Mouse (Mus musculus) G1E (cell line): ENCODE data around the gene Fam189b. TPM values are rescaled to one million over a fixed set of nuclear protein-coding genes. Genes with fewer than 3 reads are reported as not detected.

ENCODE experiments used
- ATAC-seq: 2 replicates; pipeline ENCODE4 v1.8.0; 2016; ENCODE audit warnings: mild to moderate bottlenecking; ENCODE audit not compliant: insufficient number of reproducible peaks, poor library complexity, low FRiP score, severe bottlenecking; ENCODE audit errors: extremely low read depth
- DNase-seq: peaks from one replicate; pipeline ENCODE4 v3.0.0; 2012; ENCODE audit warnings: low spot score
- H3K27me3 ChIP-seq: 2 replicates; pipeline ENCODE4 v1.6.1; 2012; ENCODE audit warnings: mild to moderate bottlenecking, low read length, inconsistent platforms; ENCODE audit not compliant: insufficient read depth
- H3K36me3 ChIP-seq: replicated peaks from 2 replicates; pipeline ENCODE3; 2012; ENCODE audit warnings: mild to moderate bottlenecking, inconsistent platforms
- H3K4me1 ChIP-seq: 2 replicates; pipeline ENCODE4 v1.6.1; 2012; ENCODE audit warnings: low read depth, low read length, inconsistent platforms, mixed read lengths; ENCODE audit not compliant: insufficient read depth
- H3K4me3 ChIP-seq: 2 replicates; pipeline ENCODE4 v1.5.1; 2012; ENCODE audit warnings: low read depth, mild to moderate bottlenecking, inconsistent platforms, low read length, moderate library complexity, mixed read lengths
- H3K9me3 ChIP-seq: replicated peaks from 2 replicates; pipeline ENCODE4 v1.6.1; 2012; ENCODE audit warnings: inconsistent platforms
- CTCF ChIP-seq: IDR thresholded peaks from 2 replicates; pipeline ENCODE4 v1.5.1; 2012; ENCODE audit warnings: low read depth, low read length, inconsistent platforms, mixed read lengths
- GATA1 ChIP-seq: IDR thresholded peaks from 2 replicates; pipeline ENCODE4 v1.6.1; 2012; ENCODE audit warnings: borderline replicate concordance, low read length, inconsistent platforms, mixed read lengths
- GATA2 ChIP-seq: IDR thresholded peaks from 2 replicates; pipeline ENCODE4 v1.6.1; 2012; ENCODE audit warnings: low read depth, low read length, inconsistent platforms, borderline replicate concordance
- POLR2AphosphoS5 ChIP-seq: IDR thresholded peaks from 2 replicates; pipeline ENCODE4 v1.6.1; 2012; ENCODE audit warnings: low read depth, low read length, inconsistent platforms; ENCODE audit not compliant: insufficient replicate concordance
- TAL1 ChIP-seq: conservative IDR thresholded peaks from 2 replicates; pipeline ENCODE4 v1.6.1; 2012; ENCODE audit warnings: low read depth, low read length, inconsistent platforms, mixed read lengths
- polyA plus RNA-seq: library from polyadenylated mRNA; stranded (reverse); fragments of >175 nt; gene quantifications from 2 replicates; pipeline ENCODE4 v1.2.3, GENCODE M21; 2012
- total RNA-seq, 2 experiments: library from RNA; stranded (forward) in 1 of 2; stranded (reverse) in 1 of 2; fragments of 200-1000 nt in 1 of 2; fragments of >200 nt in 1 of 2; fragmentation: Nextera tagmentation in 1 of 2; gene quantifications; 2 replicates each; pipeline ENCODE4 v1.2.3; 2014 to 2017

Gene Fam189b
- total and polyA plus RNA-seq, 3 experiments = 1.1 to 11.9 (median 3.5) TPM

GRCm38 (mm10) chr3:89164506-89165267 is 18.3 kb upstream of the Fam189b start, which contains the start of gene Clk2:
Clk2 (plus strand) TSS chr3:89164795.
- Histone ChIP-seq H3K36me3 (peaks cover 39% of the 10 kb centered on the region), H3K9me3 (no peaks in the 10 kb centered on the region), H3K27me3 (no peaks in the 10 kb centered on the region), H3K4me1 (peaks cover 51% of the 10 kb centered on the region), H3K4me3 (peak within 1 kb of the TSS; percentile 89)
- TF ChIP-seq GATA2 (no peak), CTCF (no peak), TAL1 (no peak), GATA1 (no peak), POLR2AphosphoS5 (no peak)
- ATAC-seq (peak; percentile 83), DNase-seq (peak; percentile 96)

- ATAC-seq (no peak), DNase-seq (no peak)
- Histone ChIP-seq H3K4me1 (peaks cover 48% of the 10 kb centered on the region), H3K27me3 (no peaks in the 10 kb centered on the region), H3K36me3 (peaks cover 46% of the 10 kb centered on the region), H3K4me3 (peak overlapping the region; percentile 89), H3K9me3 (no peaks in the 10 kb centered on the region)
- TF ChIP-seq GATA2 (no peak), CTCF (no peak), TAL1 (no peak), POLR2AphosphoS5 (no peak), GATA1 (no peak)
These were observed 17.6 kb upstream of the Fam189b start for GRCm38 (mm10) chr3:89165268-89165870.

- Histone ChIP-seq H3K27me3 (no peaks in the 10 kb centered on the region), H3K4me3 (peak overlapping the region; percentile 56; the same call in 1 of the 2 replicates), H3K4me1 (peaks cover 45% of the 10 kb centered on the region), H3K36me3 (peaks cover 60% of the 10 kb centered on the region), H3K9me3 (no peaks in the 10 kb centered on the region)
- DNase-seq (no peak), ATAC-seq (no peak)
- TF ChIP-seq CTCF (no peak), GATA1 (no peak), TAL1 (no peak), POLR2AphosphoS5 (no peak), GATA2 (no peak)
These were observed 16.0 kb upstream of the Fam189b start for GRCm38 (mm10) chr3:89166945-89167344.

GRCm38 (mm10) chr3:89174844-89175243 is 8.1 kb upstream of the Fam189b start:
- Histone ChIP-seq H3K27me3 (no peaks in the 10 kb centered on the region), H3K4me3 (no peak overlapping the region), H3K9me3 (no peaks in the 10 kb centered on the region), H3K36me3 (peaks cover 82% of the 10 kb centered on the region), H3K4me1 (peaks cover 35% of the 10 kb centered on the region)
- DNase-seq (no peak), ATAC-seq (no peak)
- TF ChIP-seq GATA2 (no peak), TAL1 (no peak), GATA1 (no peak), POLR2AphosphoS5 (no peak)

- H3K36me3 ChIP-seq = peaks cover 82% of the 10 kb centered on the region
- ATAC-seq = no peak
- no peak for DNase-seq
- H3K4me1 ChIP-seq = peaks cover 38% of the 10 kb centered on the region
- TF ChIP-seq GATA2 (no peak), TAL1 (no peak), CTCF (no peak), POLR2AphosphoS5 (no peak), GATA1 (no peak)
- H3K9me3 ChIP-seq = no peaks in the 10 kb centered on the region
- no peaks in the 10 kb centered on the region for H3K27me3 ChIP-seq
- no peak overlapping the region for H3K4me3 ChIP-seq
These were observed 7.4 kb upstream of the Fam189b start for GRCm38 (mm10) chr3:89175544-89175943.

- peaks cover 42% of the 10 kb centered on the region for H3K4me1 ChIP-seq
- H3K9me3 ChIP-seq = no peaks in the 10 kb centered on the region
- ATAC-seq (no peak), DNase-seq (no peak)
- no peaks in the 10 kb centered on the region for H3K27me3 ChIP-seq
- TF ChIP-seq GATA2 = no peak
- TF ChIP-seq POLR2AphosphoS5 = no peak
- TF ChIP-seq CTCF = no peak
- no peak for TF ChIP-seq TAL1
- TF ChIP-seq GATA1 = no peak
- peaks cover 83% of the 10 kb centered on the region for H3K36me3 ChIP-seq
- H3K4me3 ChIP-seq = no peak overlapping the region
These were observed 6.5 kb upstream of the Fam189b start for GRCm38 (mm10) chr3:89176421-89176820.
